Mouse (Mus musculus): ENCODE data around the gene Gm10837. TPM values are rescaled to one million over a fixed set of nuclear protein-coding genes. Genes with fewer than 3 reads are reported as not detected.

Gm10837 gene
- polyA plus RNA-seq (2012), result not detected in 2 replicates

DNA sequence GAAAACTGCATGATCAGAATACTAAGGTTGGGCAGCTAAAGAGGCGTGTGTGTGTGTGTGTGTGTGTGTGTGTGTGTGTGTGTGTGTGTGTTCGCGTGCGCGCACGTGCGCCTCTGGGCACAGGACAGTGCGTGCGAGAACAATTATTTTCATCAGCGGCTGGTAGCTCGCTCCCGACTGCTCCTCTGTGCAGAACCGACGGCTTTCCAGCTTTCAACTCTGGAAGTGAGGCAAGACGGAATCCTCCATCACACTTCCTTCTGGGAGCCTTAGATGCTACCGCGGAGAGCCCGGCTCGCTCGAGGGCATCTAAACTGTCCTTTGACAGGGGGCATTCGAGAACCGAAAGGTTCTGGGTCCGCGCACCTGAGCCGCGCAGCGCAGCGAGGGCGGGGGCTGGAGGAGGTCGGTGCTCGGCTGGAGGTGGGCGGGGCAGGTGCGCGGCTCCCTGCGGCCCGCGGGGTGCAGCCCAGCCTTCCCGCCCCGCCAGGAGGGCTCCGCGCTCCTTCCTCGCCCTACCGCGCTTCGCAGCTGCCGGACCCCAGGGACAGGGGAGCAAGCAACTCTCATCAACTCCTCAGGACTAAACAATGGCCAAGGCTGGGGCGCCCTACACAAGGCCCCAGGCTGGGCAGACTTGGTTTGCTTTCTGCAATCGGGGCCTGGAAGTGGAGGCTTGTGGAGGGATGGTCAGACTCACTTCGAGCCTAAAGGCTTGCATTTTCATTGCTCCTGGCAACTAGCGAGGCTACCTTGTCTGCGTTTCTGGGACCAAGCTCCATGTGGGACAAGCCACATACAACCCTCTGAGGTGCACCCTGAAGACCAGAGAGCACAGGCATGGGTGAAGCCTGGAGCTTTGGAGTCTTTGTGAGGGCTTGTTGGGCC, at the start of gene Gm10837:
Gene Gm10837, plus strand, starts transcription at position 146 of the 888 bp plus-strand sequence.
- no peak for TF ChIP-seq GATA1 (IDR thresholded peaks at IDR 0.05; ENCODE audit: low read length)

DNA sequence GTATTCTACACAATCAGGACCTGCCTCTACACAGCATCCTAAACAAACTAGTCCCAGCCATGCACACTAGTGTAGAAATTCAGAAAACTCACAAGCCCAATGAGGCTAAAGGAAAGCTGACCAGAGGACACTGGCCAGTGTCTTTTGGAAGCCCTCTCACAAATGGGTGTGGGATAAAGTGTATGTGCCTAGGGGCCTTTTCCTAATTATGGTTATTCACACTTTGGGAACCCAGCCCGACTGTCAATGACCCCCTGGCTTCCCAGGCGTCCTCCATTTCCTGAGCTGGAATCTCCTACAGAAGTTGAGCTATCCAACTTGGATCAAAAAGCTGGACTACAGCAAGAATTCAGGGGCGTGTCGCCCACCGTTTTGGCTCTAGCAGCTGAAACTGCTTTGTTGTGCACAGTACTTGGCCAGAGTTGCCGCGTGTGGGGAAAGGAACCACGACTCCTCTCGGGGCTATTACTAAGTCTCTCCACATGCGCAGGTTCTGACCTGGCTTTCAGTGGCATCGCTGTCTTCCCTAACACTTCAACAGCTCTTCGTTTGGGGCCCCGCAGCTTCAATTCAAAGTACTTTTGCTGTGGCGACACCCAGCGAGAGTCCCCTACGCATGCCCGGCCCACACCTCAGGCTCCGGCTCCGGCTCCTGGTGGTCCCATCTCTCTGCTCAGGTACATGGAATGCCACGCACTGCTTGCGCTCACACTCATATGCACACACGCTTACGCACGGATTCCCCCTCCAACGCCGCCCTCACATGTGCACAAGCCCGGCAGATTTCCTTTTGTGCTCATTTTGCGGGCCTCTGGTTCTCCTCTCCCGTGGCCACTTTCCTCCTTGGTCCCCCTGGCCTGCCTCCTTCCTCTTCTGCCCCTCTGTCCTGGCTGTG, 40.5 kb upstream of the Gm10837 start:
- TF ChIP-seq GATA1 (IDR thresholded peaks at IDR 0.05; ENCODE audit: low read length), result no peak

DNA sequence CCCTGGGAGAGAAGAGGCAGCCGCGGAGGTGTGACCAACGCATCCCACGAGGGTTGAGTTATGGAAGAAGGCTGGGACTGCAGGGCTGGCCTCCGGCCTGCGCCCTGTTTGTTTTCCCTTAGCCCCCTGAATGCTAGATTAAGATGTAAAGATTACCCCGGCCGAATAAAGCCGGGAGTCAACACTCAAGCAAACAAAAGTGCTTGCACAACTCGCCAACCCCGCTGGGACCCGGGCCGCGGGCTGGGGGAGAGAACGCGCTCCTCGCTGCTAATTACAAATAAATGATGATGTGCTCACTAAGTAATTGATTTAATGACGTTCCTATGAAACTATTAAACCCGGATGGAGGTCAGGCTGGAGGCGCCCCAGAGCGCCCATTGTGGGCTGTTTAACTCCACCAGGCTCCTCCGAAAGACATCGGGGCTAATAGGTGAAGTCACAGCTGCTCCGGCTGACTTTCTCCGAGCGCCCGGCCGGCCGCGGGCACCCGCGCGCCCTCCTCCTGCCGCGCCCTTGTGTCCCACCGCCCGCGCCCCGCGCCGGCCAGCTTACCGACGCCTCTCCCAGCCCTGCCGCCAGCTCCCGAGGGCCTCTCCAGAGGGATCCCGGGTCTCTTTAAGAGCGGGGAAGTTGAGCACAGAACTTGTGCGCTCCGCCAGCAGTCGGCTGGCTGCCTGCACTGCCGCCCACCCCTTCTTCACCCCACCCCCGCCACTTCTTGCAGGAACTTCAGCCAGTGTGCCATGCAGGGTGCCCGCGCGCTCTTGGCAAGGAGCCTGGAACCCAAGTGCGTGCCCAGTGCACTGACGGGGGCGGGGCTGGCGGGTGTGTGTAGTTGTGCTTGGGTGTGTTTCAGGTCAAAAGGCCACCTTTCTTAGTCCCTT, 39.6 kb upstream of the Gm10837 start, which contains the start of gene Gm5089:
Gene Gm5089, minus strand, starts transcription at position 620 of the 887 bp plus-strand sequence.
- no peak for TF ChIP-seq GATA1 (IDR thresholded peaks at IDR 0.05; ENCODE audit: low read length)

DNA sequence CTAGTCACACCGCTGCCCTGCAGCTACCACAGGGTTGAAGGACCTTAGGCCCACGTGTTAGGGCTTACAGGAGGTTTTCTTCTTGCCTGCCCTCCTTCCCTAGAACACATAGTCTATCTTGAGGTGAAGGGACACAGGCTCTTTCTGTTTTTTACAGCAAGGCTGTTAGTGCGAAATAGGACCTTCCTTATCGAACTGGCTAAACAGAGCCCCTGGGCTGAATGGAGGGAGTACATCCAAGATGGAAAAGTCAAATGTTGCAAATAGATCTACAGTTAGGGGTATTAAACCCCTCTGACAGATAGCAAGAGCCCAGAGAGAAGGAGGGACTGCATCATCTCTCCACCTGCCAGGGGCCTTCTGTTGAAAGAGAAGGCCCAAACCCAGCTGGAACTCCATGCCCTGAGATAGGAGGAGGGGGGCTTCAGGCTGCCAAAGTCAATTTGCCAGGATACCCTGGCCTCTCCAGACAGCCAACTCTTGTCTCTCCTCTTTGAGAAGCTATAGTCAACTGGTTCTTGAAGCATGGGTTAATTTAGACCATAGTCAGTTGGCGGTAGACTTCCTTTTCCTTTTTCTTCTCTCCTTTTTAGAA, 38.7 kb upstream of the Gm10837 start:
- TF ChIP-seq GATA1 (IDR thresholded peaks at IDR 0.05; ENCODE audit: low read length), result no peak

DNA sequence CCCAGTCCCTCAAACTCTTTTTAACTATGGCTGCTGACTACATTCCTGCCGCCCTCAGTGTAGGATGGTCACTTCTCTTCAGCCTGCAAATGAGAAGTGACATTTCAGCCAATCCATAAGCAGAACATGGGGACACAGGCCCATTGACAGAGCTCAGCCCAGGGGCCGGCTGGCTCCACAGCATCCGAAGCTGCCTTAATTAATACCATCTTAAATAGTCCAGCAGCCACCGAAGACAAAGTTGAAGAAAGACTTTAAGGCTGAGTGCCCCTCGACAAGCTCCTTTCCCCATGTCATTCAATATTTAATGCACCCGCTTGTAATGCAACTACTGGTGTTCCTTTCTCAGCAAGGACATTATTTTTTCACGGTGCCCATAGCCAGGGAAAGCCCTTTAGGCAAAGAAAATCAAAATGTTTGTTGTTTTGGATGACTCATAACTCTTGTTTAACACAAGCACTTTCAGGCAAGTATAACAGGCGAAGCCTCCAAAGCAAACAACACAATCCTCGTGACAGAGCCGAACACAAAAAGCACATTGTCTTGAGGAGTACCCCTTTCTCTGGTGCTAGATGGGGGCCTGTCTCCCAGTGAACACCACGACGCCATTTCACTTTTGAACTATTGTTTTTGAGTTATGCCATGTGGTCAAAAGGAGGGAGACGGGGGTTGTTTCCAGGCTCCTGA, 37.5 kb upstream of the Gm10837 start:
- no peak for TF ChIP-seq GATA1 (IDR thresholded peaks at IDR 0.05; ENCODE audit: low read length)

DNA sequence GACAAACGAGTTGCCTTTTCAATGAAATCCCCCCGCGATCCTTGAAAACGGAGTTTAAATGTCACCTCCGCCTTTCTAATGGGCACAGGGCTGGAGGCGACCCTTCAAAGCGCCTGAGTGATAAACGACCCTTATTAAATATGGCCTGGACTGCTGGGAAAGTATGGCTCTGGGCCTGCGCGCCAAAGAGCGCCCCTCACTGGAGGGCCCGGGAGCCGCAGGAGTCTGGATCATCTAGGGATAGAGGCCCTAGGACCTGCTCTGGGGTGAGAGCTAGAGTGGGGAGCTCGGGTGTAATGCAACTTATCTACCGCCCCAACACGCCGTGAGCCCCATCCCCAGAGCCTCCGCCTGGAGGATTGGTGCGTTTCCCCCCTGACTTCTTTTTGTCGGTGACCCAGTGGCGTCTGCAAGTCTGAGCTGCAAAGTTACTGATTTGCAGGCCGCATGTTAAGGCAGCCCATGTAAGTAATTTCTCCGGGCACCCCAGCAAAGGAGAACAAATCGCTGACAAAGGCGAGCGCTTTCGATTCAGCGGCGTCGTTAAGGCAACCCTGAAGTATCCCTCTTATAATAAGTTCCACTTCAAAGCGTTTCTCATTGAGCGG, 36.9 kb upstream of the Gm10837 start:
- no peak for TF ChIP-seq GATA1 (IDR thresholded peaks at IDR 0.05; ENCODE audit: low read length)

DNA sequence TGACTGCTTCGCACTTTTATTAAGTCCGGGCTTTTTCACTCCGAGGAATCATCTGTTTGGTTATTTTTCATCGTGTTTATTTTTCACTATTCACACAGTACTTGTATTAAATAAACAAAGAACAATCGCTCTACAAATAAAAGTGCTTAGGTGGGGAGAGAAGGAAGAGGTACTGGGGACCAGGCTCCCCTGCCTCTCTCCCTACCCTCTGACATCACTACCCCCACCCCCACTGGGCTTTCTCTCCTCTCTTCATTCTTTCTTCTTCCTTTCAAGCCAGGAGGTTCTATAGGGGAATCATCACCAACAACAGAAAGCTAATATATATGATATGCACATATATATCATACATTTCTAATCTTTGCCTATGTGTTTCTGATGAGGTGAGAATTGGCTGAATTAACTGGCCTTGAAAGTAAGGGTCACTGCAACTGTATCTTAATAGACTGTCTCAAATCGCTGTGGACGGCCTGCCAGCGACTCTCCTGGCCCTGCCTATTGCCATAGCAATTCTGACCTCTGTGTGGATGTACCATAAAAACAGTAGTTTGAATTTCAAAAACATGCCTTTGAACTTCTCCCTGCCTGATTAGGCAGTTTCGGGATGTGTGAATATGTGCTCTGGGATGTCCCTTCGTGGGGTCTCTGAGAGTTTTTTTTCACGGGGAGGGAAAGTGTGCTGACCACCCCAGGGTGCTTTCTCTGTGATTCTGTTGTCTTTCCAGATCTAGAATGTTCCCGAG, 36.2 kb upstream of the Gm10837 start:
- TF ChIP-seq GATA1 (IDR thresholded peaks at IDR 0.05; ENCODE audit: low read length), result no peak

DNA sequence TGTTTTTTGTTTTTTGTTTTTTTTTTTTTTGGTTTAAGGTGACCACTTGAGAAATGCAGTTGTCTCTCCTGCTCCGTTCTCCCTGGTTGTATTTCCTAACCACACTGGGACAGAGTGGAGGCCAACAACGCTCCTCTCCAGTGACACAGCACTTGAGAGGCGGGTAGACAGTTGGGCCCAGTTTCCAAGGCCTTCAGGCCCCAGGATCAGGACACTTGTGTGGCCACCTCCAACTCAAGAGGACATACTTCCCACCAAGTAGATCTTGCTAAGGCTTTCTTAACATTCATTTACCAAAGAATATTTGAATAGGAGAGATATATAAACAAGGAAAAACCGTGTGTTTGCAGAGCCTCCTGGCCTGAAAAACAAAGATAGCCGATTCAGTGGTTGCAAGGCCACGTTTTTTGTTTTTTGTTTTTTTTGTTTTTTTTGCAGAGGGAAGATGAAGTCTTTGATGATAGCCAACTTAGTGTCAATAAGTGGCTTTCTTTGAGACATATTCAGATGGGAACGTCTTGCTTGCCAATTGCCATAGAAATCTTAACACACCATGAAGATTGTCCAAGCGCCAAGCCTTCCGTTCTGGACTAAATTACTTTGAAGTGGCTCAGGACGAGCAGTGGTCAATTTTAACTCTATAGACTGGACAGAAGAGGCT, 35.4 kb upstream of the Gm10837 start:
- TF ChIP-seq GATA1 (IDR thresholded peaks at IDR 0.05; ENCODE audit: low read length), result no peak

DNA sequence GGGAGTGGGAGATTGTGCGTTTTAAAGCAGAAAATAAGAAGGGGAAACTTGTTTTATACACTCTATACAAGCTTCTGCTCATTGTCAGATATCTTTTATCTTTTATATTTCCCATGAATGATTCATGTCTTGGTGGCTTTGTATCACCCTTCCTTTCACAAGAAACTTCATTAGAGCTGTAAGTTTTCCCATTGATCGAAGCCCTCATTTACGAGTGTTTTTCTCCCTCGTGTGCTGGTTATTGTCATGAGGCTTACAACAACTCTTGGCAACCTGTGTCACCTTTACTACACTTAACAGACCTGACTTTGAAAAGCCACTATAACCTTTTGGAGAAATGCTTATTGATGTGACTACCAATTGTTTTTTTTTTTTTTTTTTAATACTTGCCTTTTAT, 34.8 kb upstream of the Gm10837 start:
- no peak for TF ChIP-seq GATA1 (IDR thresholded peaks at IDR 0.05; ENCODE audit: low read length)

DNA sequence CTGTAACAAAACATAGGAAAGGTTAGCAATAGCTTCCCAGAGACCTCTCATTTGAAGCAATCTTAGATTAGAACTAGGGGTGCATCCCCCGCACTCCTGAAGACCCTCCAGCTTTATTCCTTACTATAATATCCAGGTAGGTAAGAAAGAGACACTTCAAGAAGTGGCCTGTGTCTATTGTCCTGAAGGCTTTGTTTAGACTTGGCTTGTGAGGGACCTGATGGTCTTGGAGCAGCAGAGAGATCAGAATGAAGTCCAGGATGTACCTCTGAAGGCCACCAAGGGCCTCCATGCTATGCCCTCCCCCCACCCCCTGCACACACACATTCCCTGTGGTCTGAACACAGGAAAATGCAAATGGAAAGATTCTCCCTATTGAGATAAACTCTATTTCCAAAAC, 30.6 kb upstream of the Gm10837 start:
- no peak for TF ChIP-seq GATA1 (IDR thresholded peaks at IDR 0.05; ENCODE audit: low read length)

DNA sequence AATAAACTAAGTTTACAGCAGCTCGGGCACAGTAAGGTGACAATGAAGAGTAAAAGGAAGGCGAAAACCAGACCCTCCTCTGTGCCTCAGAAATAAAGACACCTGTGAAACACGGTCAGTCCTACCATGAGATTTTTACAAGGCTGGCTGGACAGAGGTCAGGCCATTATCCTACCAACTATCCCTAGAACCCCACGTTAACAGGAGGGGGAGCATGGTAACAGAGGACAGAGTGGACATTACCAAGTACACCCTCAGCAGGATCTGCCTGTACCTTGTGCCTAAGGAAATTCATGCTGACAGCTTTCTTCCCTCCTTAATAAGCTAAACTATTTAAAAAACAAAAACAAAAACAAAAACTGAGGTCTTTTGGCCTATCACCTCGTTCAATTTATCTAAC, 30.2 kb upstream of the Gm10837 start:
- no peak for TF ChIP-seq GATA1 (IDR thresholded peaks at IDR 0.05; ENCODE audit: low read length)

DNA sequence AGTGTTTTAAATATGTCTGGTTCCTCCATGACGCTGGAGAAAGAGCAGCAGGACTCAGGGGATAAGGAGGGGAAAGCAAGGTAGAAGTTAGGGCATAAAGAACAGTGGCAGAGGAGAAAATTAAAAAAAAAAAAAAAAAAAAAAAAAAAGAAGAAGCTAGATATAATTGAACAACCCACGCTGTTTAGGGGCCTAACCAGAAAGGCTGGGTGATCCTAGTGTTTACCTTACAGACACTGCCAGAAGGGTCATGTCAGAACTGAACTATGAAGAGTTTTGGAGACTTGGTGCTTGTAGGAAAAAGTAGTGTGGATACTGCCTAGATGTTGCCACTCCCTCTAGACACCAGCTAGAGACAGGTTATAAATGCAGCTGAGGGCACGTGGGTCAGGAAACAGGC, 28.9 kb upstream of the Gm10837 start:
- TF ChIP-seq GATA1 (IDR thresholded peaks at IDR 0.05; ENCODE audit: low read length), result no peak

DNA sequence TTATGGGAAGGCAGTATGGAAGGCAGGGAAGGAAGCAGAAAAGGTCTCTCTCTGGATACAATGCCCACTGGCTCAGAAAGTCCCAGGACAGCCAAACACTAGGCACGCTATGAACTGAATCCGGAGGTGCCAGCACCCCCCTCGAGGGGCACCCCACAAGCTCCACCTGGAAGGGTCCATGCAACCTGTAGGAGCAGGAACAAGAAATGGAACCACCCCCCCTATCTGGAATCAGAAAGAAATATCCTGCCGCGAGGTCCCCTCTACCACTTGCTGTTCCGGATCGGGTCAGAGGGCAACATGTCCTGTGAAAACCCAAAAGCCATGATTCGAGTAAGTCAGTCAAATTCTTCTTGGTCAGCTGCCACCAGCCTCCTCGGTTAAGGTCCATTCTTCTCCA, 28.4 kb upstream of the Gm10837 start:
- TF ChIP-seq GATA1 (IDR thresholded peaks at IDR 0.05; ENCODE audit: low read length), result no peak
